In genomic region chr2:128943538-128944528, GRCm38 (mm10) we compare ENCODE assay signal across 8 mouse cellular contexts. TPM values are rescaled to one million over a fixed set of nuclear protein-coding genes. Genes with fewer than 3 reads are reported as not detected.
DNase-seq lines count a peak whose midpoint lies in the region; ATAC-seq and TF ChIP-seq lines count a peak whose summit lies in the region.

Gene Zc3h8 (minus strand): TSS chr2:128944077.

- H3K27ac ChIP-seq in ES-Bruce4 (ENCODE audit: insufficient read depth, low read length): no peak within 1 kb of the TSS
- peak within 1 kb of the TSS; percentile 73 for H3K27ac ChIP-seq in forebrain, embryonic 14.5 days (ENCODE audit: low read depth, low read length)
- H3K27ac ChIP-seq in neural tube, embryonic 15.5 days (replicated peaks): peak within 1 kb of the TSS; percentile 90

- peak; percentile 95 for ATAC-seq in cerebellum, adult (ENCODE audit: insufficient number of reproducible peaks, low FRiP score, low TSS enrichment)
- peak; percentile 95 for ATAC-seq in forebrain, embryonic 14.5 days
- peak; percentile 94 for ATAC-seq in neural tube, embryonic 15.5 days (ENCODE audit: low FRiP score)

- TF ChIP-seq EP300 in ES-Bruce4 (IDR thresholded peaks at IDR 0.05; ENCODE audit: insufficient read depth, low read depth, low read length): no peak

- peak within 1 kb of the TSS; percentile 73 for H3K4me2 ChIP-seq in forebrain, embryonic 14.5 days (ENCODE audit: low read length)
- H3K4me2 ChIP-seq in neural tube, embryonic 15.5 days: peak within 1 kb of the TSS; percentile 81

- no peaks in the 10 kb centered on the region for H3K9me3 ChIP-seq in ES-Bruce4 (replicated peaks; ENCODE audit: control insufficient read depth, insufficient read depth, low read length, poor library complexity, severe bottlenecking)
- H3K9me3 ChIP-seq in forebrain, embryonic 14.5 days (replicated peaks; ENCODE audit: control insufficient read depth, low read length): no peaks in the 10 kb centered on the region
- H3K9me3 ChIP-seq in neural tube, embryonic 15.5 days (replicated peaks): no peaks in the 10 kb centered on the region

- no peaks in the 10 kb centered on the region for H3K27me3 ChIP-seq in ES-Bruce4 (ENCODE audit: control insufficient read depth, insufficient read depth, low read length, poor library complexity, severe bottlenecking)
- no peaks in the 10 kb centered on the region for H3K27me3 ChIP-seq in forebrain, embryonic 14.5 days (replicated peaks; ENCODE audit: control insufficient read depth, insufficient read depth, low read length)
- peaks cover 5% of the 10 kb centered on the region; the same call in 1 of the 2 replicates for H3K27me3 ChIP-seq in neural tube, embryonic 15.5 days (replicated peaks)

- DNase-seq in forebrain, embryonic 14.5 days (ENCODE audit: low spot score): peak; percentile 98
- peak; percentile 99 for DNase-seq in heart, postnatal 14 days
- DNase-seq in layer of hippocampus, adult 11-12 months (ENCODE audit: low spot score): peak; percentile 97
- peak; percentile 96 to 97 for DNase-seq in lung, adult 18-20 months
- peak; percentile 96 for DNase-seq in testis, postnatal 14 days (ENCODE audit: low spot score)

- peak within 1 kb of the TSS; percentile 76 for H3K9ac ChIP-seq in ES-Bruce4 (ENCODE audit: low read depth, poor library complexity, severe bottlenecking)
- H3K9ac ChIP-seq in forebrain, embryonic 14.5 days (ENCODE audit: low read length): peak within 1 kb of the TSS; percentile 82
- H3K9ac ChIP-seq in neural tube, embryonic 15.5 days (replicated peaks): peak within 1 kb of the TSS; percentile 74

- peaks cover 7% of the 10 kb centered on the region; the same call in 1 of the 2 replicates for H3K36me3 ChIP-seq in ES-Bruce4 (ENCODE audit: control insufficient read depth, insufficient read depth, low read length, poor library complexity, severe bottlenecking)
- no peaks in the 10 kb centered on the region for H3K36me3 ChIP-seq in forebrain, embryonic 14.5 days (ENCODE audit: control insufficient read depth, insufficient read depth, low read length)
- H3K36me3 ChIP-seq in neural tube, embryonic 15.5 days: 0 out of 2 replicates have a peak, but pooled peaks cover 2% of the 10 kb centered on the region

- no peaks in the 10 kb centered on the region for H3K4me1 ChIP-seq in ES-Bruce4 (ENCODE audit: control insufficient read depth, insufficient read depth, low read length)
- H3K4me1 ChIP-seq in forebrain, embryonic 14.5 days (ENCODE audit: control insufficient read depth, insufficient read depth, low read length): no peaks in the 10 kb centered on the region
- H3K4me1 ChIP-seq in neural tube, embryonic 15.5 days: peaks cover 12% of the 10 kb centered on the region

- intact Hi-C loops in heart, postnatal 14 days (cut with DNase I): loop anchor here (2.0 kb wide), 1 partner anchor 21 kb away; no protein-coding TSS in a partner anchor

- TF ChIP-seq CTCF in ES-Bruce4 (IDR thresholded peaks at IDR 0.05; ENCODE audit: low read depth, low read length): no peak

- peak within 1 kb of the TSS; percentile 43 for H3K4me3 ChIP-seq in ES-Bruce4 (ENCODE audit: low read depth, low read length)
- H3K4me3 ChIP-seq in forebrain, embryonic 14.5 days (ENCODE audit: low read depth, low read length): peak within 1 kb of the TSS; percentile 72
- H3K4me3 ChIP-seq in neural tube, embryonic 15.5 days (replicated peaks): peak within 1 kb of the TSS; percentile 85

- TF ChIP-seq POLR2A in ES-Bruce4 (IDR thresholded peaks at IDR 0.05; ENCODE audit: insufficient read depth, low read length): peak; percentile 68

- WGBS in forebrain, embryonic 14.5 days: 2% methylated on average over 65 of the region's 65 CpGs
- 1% methylated on average over 65 of the region's 65 CpGs for WGBS in neural tube, embryonic 15.5 days

RNA-seq across cellular contexts. Expression of gene Zc3h8, which starts in this region (rescaled TPM):
- polyA plus RNA-seq in ES-Bruce4 (2011; ENCODE audit: insufficient read depth, insufficient read length, low read depth, missing spikeins): 11.6 and 13.1 TPM in 2 replicates
- polyA plus RNA-seq in forebrain, embryonic 14.5 days (2014; fragmentation: Nextera tagmentation; extraction: Ambion mirVana): 10.2 and 12.2 TPM in 2 replicates
- total RNA-seq in heart, postnatal 14 days (2021): 1 to 10 TPM; 3.2 to 4.3 TPM
- 11.5 and 12.6 TPM in 2 replicates for polyA plus RNA-seq in neural tube, embryonic 15.5 days (2015; fragmentation: Nextera tagmentation; extraction: Ambion mirVana)
